16 mouse cellular contexts compared by ENCODE assay signal in genomic region chr13:41401775-41402174, GRCm38 (mm10).
DNase-seq lines count a peak whose midpoint lies in the region; ATAC-seq and TF ChIP-seq lines count a peak whose summit lies in the region.
"Had no signal": no experiment of that assay in that cellular context is flagged by ENCODE, and none has a peak within 500 bp of the region (broad histone marks: within the 10 kb centered on the region; RNA-seq: fewer than 3 reads in every experiment).

No protein-coding gene starts in this region.

- no peak for TF ChIP-seq CTCF in brain, embryonic 14.5 days (IDR thresholded peaks at IDR 0.05; ENCODE audit: borderline replicate concordance, extremely low read depth, insufficient read depth, insufficient read length)
- TF ChIP-seq CTCF in hindbrain, postnatal 0 days (IDR thresholded peaks at IDR 0.05; ENCODE audit: low read depth) = no peak
- TF ChIP-seq CTCF in small intestine, adult 2 months (IDR thresholded peaks at IDR 0.05; ENCODE audit: extremely low read depth, insufficient read length, insufficient replicate concordance, low read depth, low read length) = no peak

- H3K9me3 ChIP-seq in hindbrain, postnatal 0 days (ENCODE audit: low read length) = no peaks in the 10 kb centered on the region
- H3K9me3 ChIP-seq: embryonic facial prominence, embryonic 13.5 days; forebrain, embryonic 10.5 days; heart, embryonic 15.5 days; limb, embryonic 10.5 days; liver, embryonic 13.5 days had no signal

- no peaks in the 10 kb centered on the region for H3K27me3 ChIP-seq in hindbrain, postnatal 0 days (ENCODE audit: insufficient read depth, low read length)
- no peaks in the 10 kb centered on the region for H3K27me3 ChIP-seq in small intestine, adult 2 months (ENCODE audit: control insufficient read depth, insufficient read depth, low read length)
- H3K27me3 ChIP-seq: embryonic facial prominence, embryonic 13.5 days; liver, embryonic 13.5 days had no signal

- H3K4me2 ChIP-seq in hindbrain, postnatal 0 days (ENCODE audit: low read depth, low read length) = no peak overlapping the region
- H3K4me2 ChIP-seq: embryonic facial prominence, embryonic 13.5 days; heart, embryonic 15.5 days; liver, embryonic 13.5 days had no signal

- 41% methylated on average over 5 of the region's 6 CpGs for WGBS in hindbrain, postnatal 0 days
- WGBS in small intestine, adult 2 months = 63% methylated on average over 6 of the region's 6 CpGs

- H3K4me1 ChIP-seq in hindbrain, postnatal 0 days (ENCODE audit: insufficient read depth, low read length) = no peaks in the 10 kb centered on the region
- peaks cover 17% of the 10 kb centered on the region; the same call in 1 of the 2 replicates for H3K4me1 ChIP-seq in small intestine, adult 2 months (ENCODE audit: control insufficient read depth, insufficient read depth, insufficient read length, low read length)
- H3K4me1 ChIP-seq: embryonic facial prominence, embryonic 13.5 days; heart, embryonic 15.5 days had no signal

- no peak overlapping the region for H3K4me3 ChIP-seq in hindbrain, postnatal 0 days (ENCODE audit: low read length)
- no peak overlapping the region for H3K4me3 ChIP-seq in small intestine, adult 2 months (ENCODE audit: low read depth, low read length)
- H3K4me3 ChIP-seq: embryonic facial prominence, embryonic 13.5 days; forebrain, embryonic 10.5 days; heart, embryonic 15.5 days; limb, embryonic 10.5 days; liver, embryonic 13.5 days had no signal

- no peak overlapping the region for H3K9ac ChIP-seq in hindbrain, postnatal 0 days (replicated peaks; ENCODE audit: low read length)
- H3K9ac ChIP-seq: embryonic facial prominence, embryonic 13.5 days; heart, embryonic 15.5 days; liver, embryonic 13.5 days had no signal

- ATAC-seq in hindbrain, postnatal 0 days = peak; percentile 66; the same call in 1 of the 2 replicates
- ATAC-seq: inflammation-experienced regulatory T-cells, adult 6 months had no signal

- H3K36me3 ChIP-seq in hindbrain, postnatal 0 days (ENCODE audit: insufficient read depth, low read length) = no peaks in the 10 kb centered on the region
- no peaks in the 10 kb centered on the region for H3K36me3 ChIP-seq in small intestine, adult 2 months (ENCODE audit: control insufficient read depth, insufficient read depth, low read length)
- H3K36me3 ChIP-seq: embryonic facial prominence, embryonic 13.5 days; forebrain, embryonic 10.5 days; heart, embryonic 15.5 days; limb, embryonic 10.5 days; liver, embryonic 13.5 days had no signal

- H3K27ac ChIP-seq in hindbrain, postnatal 0 days = no peak overlapping the region
- peak overlapping the region; percentile 4; the same call in 1 of the 2 replicates for H3K27ac ChIP-seq in small intestine, adult 2 months (ENCODE audit: insufficient read depth, low read depth, low read length)
- H3K27ac ChIP-seq: embryonic facial prominence, embryonic 13.5 days; forebrain, embryonic 10.5 days; heart, embryonic 15.5 days; limb, embryonic 10.5 days; liver, embryonic 13.5 days had no signal

- peak; percentile 19 for DNase-seq in lung, postnatal 10 days
- no peak for DNase-seq in lung, adult 18-20 months
- DNase-seq in brain, embryonic 14.5 days (ENCODE audit: low read depth) = peak; percentile 13
- peak; percentile 30 for DNase-seq in hindbrain, postnatal 0 days (ENCODE audit: low spot score)
- DNase-seq in cerebellum, postnatal 36 days = no peak
- no peak for DNase-seq in retina, postnatal 1 day
- DNase-seq: adrenal gland, adult 8-10 months; cerebellum, postnatal 25 days; layer of hippocampus, postnatal 36 days; liver, embryonic 13.5 days had no signal

- TF ChIP-seq POLR2A in brain, embryonic 14.5 days (IDR thresholded peaks at IDR 0.05; ENCODE audit: borderline replicate concordance, extremely low read depth, insufficient read depth, insufficient read length, poor library complexity, severe bottlenecking) = no peak
- no peak for TF ChIP-seq POLR2A in small intestine, adult 2 months (IDR thresholded peaks at IDR 0.05; ENCODE audit: low read depth, low read length)

Comparison
In these comparisons a context has a peak if more than half of its experiments do, and no peak if none do; other contexts are left out.
1. DNase-seq: peak in lung, postnatal 10 days (single experiment), brain, embryonic 14.5 days (single experiment) and hindbrain, postnatal 0 days (single experiment); none in lung, adult 18-20 months (0 of 2), cerebellum, postnatal 36 days (0 of 2) and retina, postnatal 1 day (single experiment).